Mouse (Mus musculus): ENCODE measurements around the gene Olfr392. TPM values are rescaled to one million over a fixed set of nuclear protein-coding genes. Genes with fewer than 3 reads are reported as not detected.

Olfr392 gene
- polyA plus RNA-seq (2012; ENCODE audit: insufficient read depth, insufficient read length, missing spikeins), result not detected in 2 replicates

GRCm38 (mm10) chr11:73816949-73817348 is at the start of gene Olfr392:
Olfr392 (minus strand) TSS chr11:73817049.
- Histone ChIP-seq H3K4me3 (ENCODE audit: insufficient read depth, low read depth, low read length) (no peak within 1 kb of the TSS), H3K27ac (replicated peaks; ENCODE audit: low read depth, low read length) (no peak within 1 kb of the TSS), H3K4me1 (ENCODE audit: control insufficient read depth, insufficient read depth, insufficient read length, low read length) (no peaks in the 10 kb centered on the region)

GRCm38 (mm10) chr11:73851354-73851753 is 34.5 kb upstream of the Olfr392 start, which contains the start of gene Olfr393:
Olfr393 (minus strand) TSS chr11:73851454.
- no peaks in the 10 kb centered on the region for H3K4me1 ChIP-seq (ENCODE audit: control insufficient read depth, insufficient read depth, insufficient read length, low read length)

GRCm38 (mm10) chr11:73802952-73803351 is 13.9 kb downstream of the Olfr392 start, which contains the start of gene Olfr391-ps:
Olfr391-ps (minus strand) TSS chr11:73803052.
- H3K27ac ChIP-seq (replicated peaks; ENCODE audit: low read depth, low read length), result no peak within 1 kb of the TSS
- H3K4me3 ChIP-seq (ENCODE audit: insufficient read depth, low read depth, low read length), result no peak within 1 kb of the TSS
- no peaks in the 10 kb centered on the region for H3K4me1 ChIP-seq (ENCODE audit: control insufficient read depth, insufficient read depth, insufficient read length, low read length)

More at GRCm38 (mm10) chr11:73851354-73851753, 34.5 kb upstream of the Olfr392 start, which contains the start of gene Olfr393:
- Histone ChIP-seq H3K4me3 (ENCODE audit: insufficient read depth, low read depth, low read length) (no peak within 1 kb of the TSS), H3K27ac (replicated peaks; ENCODE audit: low read depth, low read length) (no peak within 1 kb of the TSS)

GRCm38 (mm10) chr11:73782664-73783063 is 34.2 kb downstream of the Olfr392 start, which contains the start of gene Olfr390:
Olfr390 (plus strand) TSS chr11:73782964.
- Histone ChIP-seq H3K27ac (replicated peaks; ENCODE audit: low read depth, low read length) (no peak within 1 kb of the TSS), H3K4me1 (ENCODE audit: control insufficient read depth, insufficient read depth, insufficient read length, low read length) (no peaks in the 10 kb centered on the region), H3K4me3 (ENCODE audit: insufficient read depth, low read depth, low read length) (no peak within 1 kb of the TSS)

GRCm38 (mm10) chr11:73780613-73781012 is 36.2 kb downstream of the Olfr392 start, which contains the start of gene Olfr389:
Olfr389 (minus strand) TSS chr11:73780713.
- H3K4me1 ChIP-seq (ENCODE audit: control insufficient read depth, insufficient read depth, insufficient read length, low read length), result no peaks in the 10 kb centered on the region
- no peak within 1 kb of the TSS for H3K27ac ChIP-seq (replicated peaks; ENCODE audit: low read depth, low read length)
- H3K4me3 ChIP-seq (ENCODE audit: insufficient read depth, low read depth, low read length), result no peak within 1 kb of the TSS

Other genes with a start within 250 kb of the Olfr392 start
- not detected in 2 replicates for gene Olfr385, start 224.0 kb downstream of the Olfr392 start, polyA plus RNA-seq (2012; ENCODE audit: insufficient read depth, insufficient read length, missing spikeins)
- not detected in 2 replicates for gene Olfr384, start 218.5 kb downstream of the Olfr392 start, polyA plus RNA-seq (2012; ENCODE audit: insufficient read depth, insufficient read length, missing spikeins)
- gene Zfp735, start 128.3 kb downstream of the Olfr392 start, polyA plus RNA-seq (2012; ENCODE audit: insufficient read depth, insufficient read length, missing spikeins), result not detected in 2 replicates
- gene Olfr389, start 36.3 kb downstream of the Olfr392 start, polyA plus RNA-seq (2012; ENCODE audit: insufficient read depth, insufficient read length, missing spikeins), result not detected in 2 replicates
- not detected in 2 replicates for gene Olfr390, start 34.1 kb downstream of the Olfr392 start, polyA plus RNA-seq (2012; ENCODE audit: insufficient read depth, insufficient read length, missing spikeins)
- gene Olfr391-ps, start 14.0 kb downstream of the Olfr392 start, polyA plus RNA-seq (2012; ENCODE audit: insufficient read depth, insufficient read length, missing spikeins), result not detected in 2 replicates
- gene Olfr393, start 34.4 kb upstream of the Olfr392 start, polyA plus RNA-seq (2012; ENCODE audit: insufficient read depth, insufficient read length, missing spikeins), result not detected in 2 replicates
- gene Olfr394, start 73.7 kb upstream of the Olfr392 start, polyA plus RNA-seq (2012; ENCODE audit: insufficient read depth, insufficient read length, missing spikeins), result not detected in 2 replicates
- gene Olfr395, start 92.2 kb upstream of the Olfr392 start, polyA plus RNA-seq (2012; ENCODE audit: insufficient read depth, insufficient read length, missing spikeins), result not detected in 2 replicates
- gene Olfr23, start 119.6 kb upstream of the Olfr392 start, polyA plus RNA-seq (2012; ENCODE audit: insufficient read depth, insufficient read length, missing spikeins), result not detected in 2 replicates
- not detected in 2 replicates for gene Olfr397, start 143.8 kb upstream of the Olfr392 start, polyA plus RNA-seq (2012; ENCODE audit: insufficient read depth, insufficient read length, missing spikeins)
- gene Olfr398, start 173.4 kb upstream of the Olfr392 start, polyA plus RNA-seq (2012; ENCODE audit: insufficient read depth, insufficient read length, missing spikeins), result not detected in 2 replicates
- not detected in 2 replicates for gene Olfr139, start 239.5 kb upstream of the Olfr392 start, polyA plus RNA-seq (2012; ENCODE audit: insufficient read depth, insufficient read length, missing spikeins)
- gene Olfr399, start 239.6 kb upstream of the Olfr392 start, polyA plus RNA-seq (2012; ENCODE audit: insufficient read depth, insufficient read length, missing spikeins), result not detected in 2 replicates

Data from brown adipose tissue, adult 24 weeks (tissue).